Mouse (Mus musculus) myocyte (in vitro differentiated cells): ENCODE measurements around the gene Gabbr2.

Experiments
- MAX ChIP-seq: IDR thresholded peaks from one replicate; pipeline ENCODE4 v1.6.1; 2011; ENCODE audit warnings: low read depth, mild to moderate bottlenecking, control low read depth
- MYOD1 ChIP-seq, 3 experiments: IDR thresholded peaks; one replicate each; pipeline ENCODE4 v1.6.1; 2011; ENCODE audit warnings: control low read depth in 2 of 3, low read depth in 2 of 3, mild to moderate bottlenecking in 2 of 3, moderate library complexity in 1 of 3; ENCODE audit not compliant: insufficient read length in 2 of 3, control insufficient read depth in 1 of 3
- MYOG ChIP-seq, 3 experiments: IDR thresholded peaks; one replicate each; pipeline ENCODE4 v1.6.1; 2011; ENCODE audit warnings: control low read depth in 2 of 3, low read depth in 2 of 3, mild to moderate bottlenecking in 2 of 3; ENCODE audit not compliant: insufficient read length in 2 of 3, control insufficient read depth in 1 of 3, insufficient read depth in 1 of 3
- POLR2A ChIP-seq: IDR thresholded peaks from one replicate; pipeline ENCODE4 v1.6.1; 2011; ENCODE audit warnings: low read depth, mild to moderate bottlenecking, control low read depth, moderate library complexity; ENCODE audit not compliant: insufficient read length
- POLR2AphosphoS2 ChIP-seq: IDR thresholded peaks from one replicate; pipeline ENCODE4 v1.6.1; 2011; ENCODE audit warnings: low read depth, control low read depth; ENCODE audit not compliant: insufficient read length
- TCF12 ChIP-seq: IDR thresholded peaks from one replicate; pipeline ENCODE4 v1.6.1; 2011; ENCODE audit warnings: mild to moderate bottlenecking, control low read depth; ENCODE audit not compliant: poor library complexity, insufficient read depth, severe bottlenecking
- USF1 ChIP-seq: IDR thresholded peaks from one replicate; pipeline ENCODE4 v1.6.1; 2011; ENCODE audit warnings: low read depth, mild to moderate bottlenecking, control low read depth, moderate library complexity

GRCm38 (mm10) chr4:46919144-46919543 lies 72.5 kb downstream of the Gabbr2 start:
- TF ChIP-seq POLR2AphosphoS2 = no peak
- no peak for TF ChIP-seq POLR2A
- TF ChIP-seq MYOG (IDR thresholded peaks at IDR 0.05; ENCODE audit: control insufficient read depth in 1 of 3, insufficient read depth in 1 of 3, insufficient read length in 2 of 3, low read depth in 2 of 3) = no peak
- no peak for TF ChIP-seq TCF12
- no peak for TF ChIP-seq MYOD1 (IDR thresholded peaks at IDR 0.05; ENCODE audit: control insufficient read depth in 1 of 3, insufficient read length in 2 of 3, low read depth in 2 of 3)
- no peak for TF ChIP-seq MAX
- no peak for TF ChIP-seq USF1
